Comparison of ENCODE assay signal across 13 mouse cellular contexts in genomic region chr9:100613501-100614071, GRCm38 (mm10).
"Had no signal": no experiment of that assay in that cellular context is flagged by ENCODE, and none has a peak within 500 bp of the region (broad histone marks: within the 10 kb centered on the region; RNA-seq: fewer than 3 reads in every experiment).

No protein-coding gene starts in this region.

- H3K36me3 ChIP-seq: liver, embryonic 13.5 days; lung, embryonic 15.5 days had no signal

- H3K4me2 ChIP-seq: liver, embryonic 13.5 days; lung, embryonic 15.5 days had no signal

- ATAC-seq: liver, postnatal 0 days had no signal

- H3K4me1 ChIP-seq: liver, embryonic 13.5 days had no signal

- H3K9me3 ChIP-seq: liver, embryonic 13.5 days; lung, embryonic 15.5 days had no signal

- H3K9ac ChIP-seq: liver, embryonic 13.5 days; liver, postnatal 0 days; lung, embryonic 15.5 days had no signal

- DNase-seq: kidney, adult 18-20 months; kidney, postnatal 10 days; kidney, postnatal 4 days; liver; liver, embryonic 13.5 days; liver, postnatal 0 days; lung, postnatal 14 days; midbrain, embryonic 14.5 days; thymus, postnatal 4 days had no signal

- H3K27ac ChIP-seq: layer of hippocampus, adult 2 months; liver, embryonic 13.5 days; lung, embryonic 15.5 days; macrophage; stomach, postnatal 0 days had no signal

- H3K27me3 ChIP-seq: liver, embryonic 13.5 days; lung, embryonic 15.5 days had no signal

- H3K4me3 ChIP-seq: layer of hippocampus, adult 2 months; liver, embryonic 13.5 days; lung, embryonic 15.5 days had no signal
